Mouse (Mus musculus): ENCODE data around the gene Depdc5.
"Not testable (repeated sequence)": the region's sequence is repeated elsewhere in the genome, so short reads cannot be mapped to it uniquely, and the experiment has no call there.

Gene Depdc5

DNA sequence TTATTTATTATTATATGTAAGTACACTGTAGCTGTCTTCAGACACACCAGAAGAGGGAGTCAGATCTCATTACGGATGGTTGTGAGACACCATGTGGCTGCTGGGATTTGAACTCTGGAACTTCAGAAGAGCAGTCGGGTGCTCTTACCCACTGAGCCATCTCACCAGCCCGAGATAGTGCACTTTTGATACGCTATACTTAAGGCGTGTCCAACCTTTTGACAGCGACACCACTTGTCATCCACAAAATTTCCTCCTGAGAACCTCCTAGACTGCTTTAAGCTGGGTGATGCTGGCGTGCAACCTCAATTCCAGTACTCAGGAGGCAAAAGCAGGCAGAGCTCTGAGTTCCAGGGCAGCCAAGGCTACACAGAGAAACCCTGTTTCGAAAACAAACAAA is 170.1 kb downstream of the Depdc5 start:
- DNase-seq: not testable (repeated sequence)

DNA sequence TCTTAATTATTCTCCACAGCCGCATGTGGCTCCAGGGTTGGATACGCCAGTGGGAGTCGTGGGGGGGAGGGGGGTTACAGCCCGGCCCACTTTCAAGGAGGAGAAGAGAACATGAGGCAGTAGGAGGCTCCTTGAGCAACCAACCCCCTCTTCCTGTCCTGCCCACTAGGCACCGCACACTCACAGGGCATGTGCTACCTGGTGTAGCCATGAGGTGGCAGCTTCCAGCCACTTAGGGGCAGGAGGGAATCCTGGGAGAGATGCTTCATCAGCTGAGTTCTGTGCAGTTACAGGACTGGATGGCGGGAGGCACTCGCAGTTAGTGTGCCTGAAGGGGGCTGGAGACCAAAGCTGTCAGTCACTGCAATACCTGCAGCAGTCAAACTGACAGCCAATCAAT is 170.6 kb downstream of the Depdc5 start:
- DNase-seq: no peak

DNA sequence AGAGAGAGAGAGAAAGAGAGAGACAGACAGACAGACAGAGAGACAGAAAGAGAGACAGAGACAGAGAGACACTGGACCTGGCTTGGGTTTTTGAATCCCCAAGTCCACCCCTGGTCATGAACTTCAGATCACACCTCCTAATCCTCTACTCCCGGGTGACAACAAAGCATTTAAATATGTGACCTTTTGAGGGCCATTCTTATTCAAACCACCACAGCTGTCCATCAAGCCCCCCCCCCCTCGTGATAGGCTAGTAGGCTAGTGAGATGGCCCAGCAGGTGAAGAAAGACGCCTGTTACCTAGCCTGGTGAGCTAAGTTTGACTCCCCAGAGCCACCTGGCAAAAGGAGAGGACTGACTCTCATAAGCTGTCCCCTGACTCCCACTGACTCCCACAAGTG is 171.4 kb downstream of the Depdc5 start:
- DNase-seq: no peak

DNA sequence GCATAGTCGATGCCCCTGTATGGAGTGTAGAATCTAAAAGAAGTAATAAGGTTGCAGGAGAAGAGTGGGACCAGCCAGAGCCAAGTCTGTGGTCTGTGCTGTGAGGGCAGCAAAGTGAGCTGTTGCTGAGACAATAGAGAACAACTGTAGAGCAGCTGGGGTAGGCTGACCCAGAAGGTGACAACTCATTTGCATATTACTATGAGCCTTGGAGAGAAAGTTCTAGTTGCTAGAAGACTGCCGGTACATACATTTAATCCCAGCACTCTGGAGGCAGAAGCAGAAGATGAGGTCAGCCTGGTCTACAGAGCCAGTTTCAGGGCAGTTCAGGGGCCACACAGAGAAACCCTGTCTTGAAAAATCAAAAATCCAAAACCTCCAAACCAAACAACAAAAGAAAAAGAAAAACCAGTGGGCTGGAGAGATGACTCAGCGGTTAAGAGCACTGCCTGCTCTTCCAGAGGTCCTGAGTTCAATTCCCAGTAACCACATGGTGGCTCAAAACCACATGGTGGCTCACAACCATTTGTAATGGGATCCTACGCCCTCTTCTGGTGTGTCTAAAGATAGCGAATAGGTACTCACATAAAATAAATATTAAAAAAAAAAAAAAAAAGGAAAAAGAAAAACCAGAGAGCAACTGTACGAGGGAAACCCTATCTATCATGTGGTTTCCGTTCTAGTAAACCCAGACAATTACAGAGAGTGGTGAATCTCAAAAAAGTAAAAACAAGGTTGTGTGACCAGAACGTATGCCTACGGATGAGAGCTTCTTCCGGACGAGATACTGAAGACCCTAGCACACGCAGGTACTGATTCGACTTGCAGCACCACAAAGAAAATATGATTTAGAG is 175.4 kb downstream of the Depdc5 start:
- DNase-seq: no peak

DNA sequence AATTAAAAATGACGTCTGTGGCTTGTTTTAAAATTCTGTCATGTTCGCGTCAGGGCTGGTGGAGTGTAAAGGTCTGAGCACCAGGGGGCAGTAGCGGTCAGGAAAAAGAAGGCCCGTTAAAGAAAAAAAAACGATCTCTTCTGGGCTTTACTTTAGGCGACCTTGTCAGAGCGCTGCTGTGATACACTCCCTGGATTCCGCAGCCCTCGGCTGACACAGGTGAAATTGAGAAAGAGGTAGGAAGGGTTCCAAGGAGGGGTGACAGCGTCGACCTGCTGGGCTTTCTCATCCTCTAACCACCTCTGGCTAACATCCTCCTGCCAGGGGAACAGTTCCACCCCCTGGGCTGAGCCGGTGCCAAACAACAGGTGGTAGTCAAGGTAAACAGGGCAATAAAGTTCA is 176.0 kb downstream of the Depdc5 start:
- peak; percentile 72 to 82 for DNase-seq

DNA sequence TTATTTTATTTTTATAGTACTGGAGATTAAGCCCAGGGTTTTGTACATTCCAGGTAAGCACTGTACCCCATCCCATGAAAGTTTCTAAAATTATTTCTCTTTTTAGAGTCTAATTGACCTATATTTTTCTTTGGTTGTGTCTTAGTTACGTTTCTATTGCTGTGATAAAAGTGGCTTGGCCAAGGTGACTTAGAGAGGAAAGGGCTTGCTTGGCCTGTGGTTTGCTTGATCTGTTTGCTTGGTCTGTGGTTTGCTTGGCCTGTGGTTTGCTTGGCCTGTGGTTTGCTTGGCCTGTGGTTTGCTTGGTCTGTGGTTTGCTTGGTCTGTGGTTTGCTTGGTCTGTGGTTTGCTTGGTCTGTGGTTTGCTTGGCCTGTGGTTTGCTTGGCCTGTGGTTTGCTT is 177.2 kb downstream of the Depdc5 start:
- DNase-seq: not testable (repeated sequence)

DNA sequence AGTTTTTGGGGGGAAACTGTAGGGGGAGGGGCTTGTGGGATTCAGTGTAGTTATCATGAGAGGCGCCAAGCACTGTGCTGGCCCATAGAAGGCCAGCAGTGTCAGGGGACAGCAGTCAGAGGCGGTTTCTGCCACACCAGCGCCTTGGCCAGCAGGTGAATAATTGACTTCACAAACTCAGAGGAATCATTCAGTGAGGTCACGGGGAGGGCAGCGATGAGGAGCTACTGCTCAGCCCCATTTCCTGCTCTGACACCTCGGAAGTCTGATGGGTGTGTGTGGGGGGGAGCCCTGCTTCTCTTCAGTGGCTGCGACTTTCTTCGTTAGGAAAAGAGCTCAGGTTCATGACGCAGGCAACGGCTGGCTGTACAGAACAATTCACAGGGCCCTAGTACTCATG is 179.9 kb downstream of the Depdc5 start:
- DNase-seq: no peak

All from cerebellum, postnatal 25 days (tissue).